Mouse (Mus musculus) MEL (cell line): ENCODE results near the gene Hpcal4. TPM values are rescaled to one million over a fixed set of nuclear protein-coding genes. Genes with fewer than 3 reads are reported as not detected.

ENCODE experiments used
- DNase-seq: peaks from one replicate; pipeline ENCODE4 v3.0.0; 2011; ENCODE audit warnings: low read depth, low spot score
- H3K27ac ChIP-seq: 2 replicates; pipeline ENCODE4 v1.5.1; 2012; ENCODE audit warnings: low read depth, mild to moderate bottlenecking, control low read depth, low read length, moderate library complexity; ENCODE audit not compliant: control insufficient read depth
- H3K27me3 ChIP-seq, 2 experiments: fragments of 150-350 bp in 1 of 2; sonication (generic) in 1 of 2; 2 replicates each; pipeline ENCODE4 v1.6.1; 2012; ENCODE audit warnings: low read length in 2 of 2, mild to moderate bottlenecking in 2 of 2, improper control_type of control experiment in 1 of 2, moderate library complexity in 1 of 2; ENCODE audit not compliant: insufficient read depth in 2 of 2, control insufficient read depth in 1 of 2
- H3K36me3 ChIP-seq, 2 experiments: 2 replicates each; pipeline ENCODE4 v1.6.1; 2012 to 2014; ENCODE audit warnings: low read length in 2 of 2, improper control_type of control experiment in 1 of 2, inconsistent platforms in 1 of 2, mild to moderate bottlenecking in 1 of 2; ENCODE audit not compliant: insufficient read depth in 2 of 2, control insufficient read depth in 1 of 2
- H3K4me1 ChIP-seq, 2 experiments: fragments of 150-350 bp in 1 of 2; sonication (generic) in 1 of 2; 2 replicates each; pipeline ENCODE4 v1.6.1; 2012; ENCODE audit warnings: low read length in 2 of 2, improper control_type of control experiment in 1 of 2, mild to moderate bottlenecking in 1 of 2; ENCODE audit not compliant: insufficient read depth in 2 of 2, control insufficient read depth in 1 of 2
- H3K4me3 ChIP-seq, 2 experiments: fragments of 150-350 bp in 1 of 2; sonication (generic) in 1 of 2; 2 replicates each; pipeline ENCODE4 v1.5.1; 2012; ENCODE audit warnings: low read depth in 2 of 2, low read length in 2 of 2, mild to moderate bottlenecking in 2 of 2, moderate library complexity in 2 of 2, control low read depth in 1 of 2, improper control_type of control experiment in 1 of 2; ENCODE audit not compliant: control insufficient read depth in 1 of 2, insufficient read depth in 1 of 2
- H3K79me2 ChIP-seq: 2 replicates; pipeline ENCODE4 v1.6.1; 2012; ENCODE audit warnings: mild to moderate bottlenecking, low read length, moderate library complexity; ENCODE audit not compliant: control insufficient read depth, poor library complexity, insufficient read depth
- H3K9ac ChIP-seq: 2 replicates; pipeline ENCODE4 v1.6.1; 2012; ENCODE audit warnings: low read depth, mild to moderate bottlenecking, control low read depth, low read length, moderate library complexity; ENCODE audit not compliant: control insufficient read depth, poor library complexity, severe bottlenecking
- H3K9me3 ChIP-seq: fragments of 150-350 bp; sonication (generic); replicated peaks from 2 replicates; pipeline ENCODE4 v1.6.1; 2012; ENCODE audit warnings: mild to moderate bottlenecking, low read length, improper control_type of control experiment, moderate library complexity; ENCODE audit not compliant: insufficient read depth
- CTCF ChIP-seq, 3 experiments: IDR thresholded peaks in 2 of 3; conservative IDR thresholded peaks in 1 of 3; 2 replicates each; pipeline ENCODE4 v1.5.1; 2011 to 2012; ENCODE audit warnings: low read length in 3 of 3, low read depth in 2 of 3, mild to moderate bottlenecking in 2 of 3, improper control_type of control experiment in 1 of 3, inconsistent platforms in 1 of 3, mixed read lengths in 1 of 3, moderate library complexity in 1 of 3; ENCODE audit not compliant: control insufficient read depth in 1 of 3, insufficient read depth in 1 of 3, poor library complexity in 1 of 3, severe bottlenecking in 1 of 3
- HCFC1 ChIP-seq: IDR thresholded peaks from 2 replicates; pipeline ENCODE4 v1.6.1; 2012; ENCODE audit warnings: low read depth, mild to moderate bottlenecking, inconsistent platforms, low read length, improper control_type of control experiment, moderate library complexity
- JUND ChIP-seq: IDR thresholded peaks from 2 replicates; pipeline ENCODE4 v1.6.1; 2011; ENCODE audit warnings: low read depth, mild to moderate bottlenecking, improper control_type of control experiment, low read length
- MAZ ChIP-seq: IDR thresholded peaks from 2 replicates; pipeline ENCODE4 v1.6.1; 2012; ENCODE audit warnings: low read depth, mild to moderate bottlenecking, inconsistent platforms, low read length, improper control_type of control experiment
- MXI1 ChIP-seq: IDR thresholded peaks from 2 replicates; pipeline ENCODE4 v1.6.1; 2011; ENCODE audit warnings: mild to moderate bottlenecking, low read depth, low read length, improper control_type of control experiment
- MYB ChIP-seq: IDR thresholded peaks from 2 replicates; pipeline ENCODE4 v1.6.1; 2011; ENCODE audit warnings: mild to moderate bottlenecking, low read depth, low read length, improper control_type of control experiment
- NELFE ChIP-seq: IDR thresholded peaks from 2 replicates; pipeline ENCODE4 v1.6.1; 2011; ENCODE audit warnings: low read depth, low read length, improper control_type of control experiment
- POLR2AphosphoS2 ChIP-seq: IDR thresholded peaks from 2 replicates; pipeline ENCODE4 v1.6.1; 2011; ENCODE audit warnings: low read length, improper control_type of control experiment
- POLR2AphosphoS5 ChIP-seq: IDR thresholded peaks from 2 replicates; pipeline ENCODE4 v1.6.1; 2012; ENCODE audit warnings: low read depth, borderline replicate concordance, mild to moderate bottlenecking, inconsistent platforms, low read length, moderate library complexity, mixed read lengths
- RAD21 ChIP-seq: IDR thresholded peaks from 2 replicates; pipeline ENCODE4 v1.6.1; 2011; ENCODE audit warnings: mild to moderate bottlenecking, low read depth, low read length, improper control_type of control experiment
- SMC3 ChIP-seq: IDR thresholded peaks from 2 replicates; pipeline ENCODE4 v1.6.1; 2011; ENCODE audit warnings: low read depth, low read length, improper control_type of control experiment
- TBP ChIP-seq: IDR thresholded peaks from 2 replicates; pipeline ENCODE4 v1.8.0; 2011; ENCODE audit warnings: low read depth, low read length, improper control_type of control experiment
- UBTF ChIP-seq: IDR thresholded peaks from 2 replicates; pipeline ENCODE4 v1.6.1; 2012; ENCODE audit warnings: low read depth, mild to moderate bottlenecking, inconsistent platforms, low read length, improper control_type of control experiment, moderate library complexity, borderline replicate concordance; ENCODE audit not compliant: insufficient read depth
- USF1 ChIP-seq: IDR thresholded peaks from 2 replicates; pipeline ENCODE4 v1.6.1; 2014; ENCODE audit warnings: low read depth, mild to moderate bottlenecking, inconsistent platforms, low read length, improper control_type of control experiment, moderate library complexity
- ZNF384 ChIP-seq: IDR thresholded peaks from 2 replicates; pipeline ENCODE4 v1.6.1; 2012; ENCODE audit warnings: low read depth, mild to moderate bottlenecking, inconsistent platforms, low read length, improper control_type of control experiment
- polyA plus RNA-seq, 2 experiments: library from polyadenylated mRNA; stranded (reverse) in 1 of 2; unstranded in 1 of 2; fragments of >175 nt in 1 of 2; fragments of >200 nt in 1 of 2; gene quantifications; 2 replicates each; pipeline versions ENCODE4 v1.2.1 to v1.2.4; 2012; ENCODE audit warnings: low replicate concordance in 2 of 2, low read depth in 1 of 2; ENCODE audit not compliant: insufficient read length in 2 of 2, insufficient read depth in 1 of 2, missing spikeins in 1 of 2
- total RNA-seq: library from RNA; depleted of rRNA; stranded (reverse); fragments of 300-350 nt; gene quantifications from 2 replicates; pipeline ENCODE4 v1.2.3, GENCODE M21; 2012

Gene Hpcal4
- total and polyA plus RNA-seq, 3 experiments: not detected

DNA sequence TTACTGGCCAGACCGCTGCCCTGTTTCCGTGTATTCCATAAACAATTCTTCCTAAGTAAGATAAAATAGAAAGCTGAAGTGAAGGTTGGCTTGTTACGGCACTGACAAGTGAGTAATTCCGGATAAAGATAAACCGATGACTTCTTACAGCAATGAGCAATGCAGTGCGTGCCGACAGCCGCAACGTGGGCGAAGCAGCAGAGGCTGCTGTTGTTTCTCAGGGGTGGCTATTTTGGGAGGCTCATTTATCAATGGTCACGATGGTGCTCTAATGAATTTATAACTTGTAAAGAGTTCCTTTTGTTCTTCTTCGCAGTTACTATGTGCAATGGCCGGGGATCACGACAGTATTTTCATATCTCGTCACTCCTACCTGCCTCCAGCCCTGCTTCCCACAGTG is 18.9 kb upstream of the Hpcal4 start:
- TF ChIP-seq UBTF: no peak
- H3K4me3 ChIP-seq: no peak overlapping the region

DNA sequence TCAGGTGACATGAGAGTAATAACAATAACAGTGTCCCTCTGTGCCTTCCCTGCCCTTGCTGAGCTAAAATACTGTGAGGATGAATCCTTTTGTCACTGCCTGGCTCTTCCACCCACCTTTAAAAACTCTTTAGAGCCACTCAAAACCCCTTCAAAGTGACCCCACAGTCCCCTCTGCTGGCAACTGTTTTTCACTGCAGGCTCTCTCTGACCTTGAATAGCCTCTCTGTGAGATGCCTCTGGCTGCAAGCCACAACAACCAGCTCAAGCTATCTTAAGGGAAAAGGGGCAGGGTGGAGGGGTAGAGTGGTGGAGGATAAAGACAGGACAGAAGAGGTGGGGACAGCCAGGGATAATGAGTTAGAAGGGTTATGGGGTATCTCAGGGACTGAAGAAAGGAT is 11.2 kb upstream of the Hpcal4 start:
- TF ChIP-seq RAD21 (peak; percentile 29), HCFC1 (no peak), SMC3 (peak; percentile 50), POLR2AphosphoS2 (no peak), CTCF (IDR thresholded peaks at IDR 0.05 in 2 of 3, conservative IDR thresholded peaks at IDR 0.05 in 1 of 3; ENCODE audit: control insufficient read depth in 1 of 3, insufficient read depth in 1 of 3, low read depth in 2 of 3, low read length in 3 of 3, poor library complexity in 1 of 3, severe bottlenecking in 1 of 3) (peak in 1 of 3 experiments; percentile 45; a peak in 3 of 6 replicates), TBP (no peak), NELFE (no peak), MXI1 (no peak), UBTF (no peak), MAZ (no peak), USF1 (no peak), POLR2AphosphoS5 (no peak)
- H3K36me3 ChIP-seq: no peaks in the 10 kb centered on the region
- H3K4me3 ChIP-seq: no peak overlapping the region
- H3K79me2 ChIP-seq: no peaks in the 10 kb centered on the region
- H3K9ac ChIP-seq: no peak overlapping the region
- H3K9me3 ChIP-seq: no peaks in the 10 kb centered on the region
- peaks cover 17 to 29% of the 10 kb centered on the region in 2 experiments for H3K27me3 ChIP-seq
- no peaks in the 10 kb centered on the region for H3K4me1 ChIP-seq
- peak; percentile 20 for DNase-seq
- H3K27ac ChIP-seq: no peak overlapping the region

More for the DNA sequence above, 18.9 kb upstream of the Hpcal4 start:
- H3K79me2 ChIP-seq: no peaks in the 10 kb centered on the region
- peaks cover 0 to 15% of the 10 kb centered on the region in 2 experiments; a peak in 2 of 4 replicates for H3K36me3 ChIP-seq
- no peak overlapping the region for H3K27ac ChIP-seq
- H3K9ac ChIP-seq: no peak overlapping the region
- H3K4me1 ChIP-seq: peaks cover 0 to 22% of the 10 kb centered on the region in 2 experiments; a peak in 3 of 4 replicates
- no peaks in the 10 kb centered on the region for H3K9me3 ChIP-seq
- no peak for DNase-seq
- peaks cover 3 to 12% of the 10 kb centered on the region in 2 experiments for H3K27me3 ChIP-seq

DNA sequence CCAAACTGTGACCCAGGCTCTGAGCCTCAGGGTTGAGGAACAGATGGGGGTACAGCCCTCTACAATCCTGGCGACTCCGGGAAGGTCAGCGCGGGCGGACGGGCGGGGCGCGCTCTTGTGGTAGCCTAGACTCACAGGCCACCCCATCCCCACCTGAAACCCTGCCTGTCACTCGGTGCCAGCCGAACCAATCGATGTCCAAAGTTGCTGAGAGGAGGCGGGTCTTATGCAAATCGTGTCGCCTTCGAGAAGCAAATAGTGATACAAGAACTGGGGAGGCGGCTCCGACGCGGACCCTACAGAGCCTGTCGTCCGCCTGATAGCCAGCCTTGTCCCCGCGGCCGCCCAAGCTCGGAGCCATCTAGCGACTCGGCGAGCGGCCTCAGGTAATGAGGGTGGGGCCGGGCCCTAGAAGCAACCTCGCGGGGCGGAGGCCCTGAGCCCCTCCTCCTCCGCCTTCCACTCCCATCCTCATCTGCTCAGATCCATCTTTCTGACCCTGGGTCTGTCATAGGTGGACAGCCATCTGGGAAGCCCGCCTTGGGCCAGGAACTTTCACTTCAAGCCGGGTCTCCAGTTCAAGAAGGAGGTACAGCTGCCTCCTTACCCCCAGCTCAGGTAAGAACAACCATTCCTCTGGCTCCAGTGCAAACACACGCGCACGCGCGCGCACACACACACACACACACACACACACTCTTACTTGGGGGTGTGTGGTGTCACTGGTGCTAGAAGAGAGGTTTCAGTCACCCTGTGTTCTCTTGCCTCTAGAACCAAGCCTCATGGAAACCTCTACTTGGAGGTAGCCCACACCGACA is 421 bp downstream of the Hpcal4 start:
- Histone ChIP-seq H3K79me2 (no peaks in the 10 kb centered on the region), H3K9ac (no peak overlapping the region), H3K36me3 (no peaks in the 10 kb centered on the region), H3K4me1 (no peaks in the 10 kb centered on the region), H3K4me3 (no peak overlapping the region), H3K27ac (no peak overlapping the region), H3K27me3 (peaks cover 2 to 8% of the 10 kb centered on the region in 2 experiments; a peak in 2 of 4 replicates), H3K9me3 (no peaks in the 10 kb centered on the region)
- TF ChIP-seq POLR2AphosphoS2 (no peak), JUND (no peak), ZNF384 (no peak), MYB (no peak)
- no peak for DNase-seq
